Mouse (Mus musculus) kidney, postnatal 4 days (tissue): ENCODE measurements around the gene Zswim3.

ENCODE experiments used
- DNase-seq, 2 experiments: peaks; one replicate each; pipeline ENCODE4 v3.0.0; 2021; ENCODE audit warnings: mixed read lengths in 2 of 2

The Zswim3 gene

DNA sequence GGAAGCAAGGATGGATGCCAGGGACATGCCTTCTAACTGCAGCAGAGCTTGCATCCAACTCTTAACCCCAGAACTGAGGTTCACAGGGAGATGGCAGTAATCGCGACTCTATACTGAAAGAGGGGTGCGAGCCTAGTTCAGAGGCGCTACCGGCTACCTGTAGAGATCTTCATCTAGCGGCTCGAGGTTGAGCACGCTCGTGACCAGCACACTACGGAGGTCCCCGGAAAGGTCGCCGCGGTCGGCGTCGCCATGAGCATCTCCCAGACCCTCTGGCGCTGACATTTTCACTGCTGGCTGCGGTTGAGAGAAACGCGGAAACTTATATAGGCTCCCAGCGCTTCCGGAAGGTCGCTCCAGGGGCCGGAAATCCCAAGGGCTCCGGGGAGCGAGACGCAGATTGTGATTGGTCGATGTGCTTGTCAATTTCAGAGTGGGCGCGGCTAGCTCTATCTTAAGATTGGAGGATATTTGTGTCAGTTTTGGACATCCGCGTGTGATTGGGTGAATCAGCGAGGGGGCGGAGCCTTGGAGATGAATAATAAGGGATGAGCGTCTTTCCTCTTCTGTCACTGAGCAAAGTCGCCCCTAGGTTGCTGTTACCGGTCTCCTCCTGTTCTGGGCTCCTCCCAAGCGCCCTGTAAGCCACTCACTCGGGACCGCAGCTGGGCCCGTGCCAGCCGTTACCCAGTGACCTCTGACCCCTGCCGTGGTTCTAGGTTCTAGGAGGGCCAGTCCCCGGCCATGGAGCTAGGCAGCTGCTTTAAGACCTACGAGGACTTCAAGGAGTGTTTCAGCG, at the start of gene Zswim3, which contains the start of gene Acot8:
TSS of gene Zswim3 (plus strand) at position 566 of the 799 bp plus-strand sequence.
TSS of gene Acot8 (minus strand) at position 350 of the 799 bp plus-strand sequence.
- peak; percentile 97 to 98 for DNase-seq

GRCm38 (mm10) chr2:164757841-164758240, 47.1 kb upstream of the Zswim3 start:
- DNase-seq = no peak

DNA sequence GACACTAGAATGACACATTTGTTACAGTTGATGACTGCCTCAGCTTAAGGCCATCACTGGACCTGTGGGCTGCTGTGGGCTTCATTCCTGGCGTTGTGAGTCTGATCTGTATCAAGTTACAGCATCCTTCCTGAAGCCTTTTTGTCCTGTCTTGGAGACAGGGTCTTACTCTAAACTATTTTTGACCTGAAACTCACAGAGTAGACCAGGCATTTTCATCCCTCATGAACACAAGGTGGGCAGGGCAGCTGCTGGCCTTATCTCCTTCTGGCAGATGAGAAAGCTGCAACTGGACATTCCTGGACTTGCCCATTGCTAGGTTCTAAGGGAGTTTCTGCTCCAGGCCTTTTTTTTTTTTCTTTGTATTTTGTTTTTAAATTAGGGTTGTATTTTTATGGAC, 46.2 kb upstream of the Zswim3 start:
- no peak for DNase-seq

- no peak for DNase-seq
Observed at GRCm38 (mm10) chr2:164760059-164760833, 44.7 kb upstream of the Zswim3 start.

DNA sequence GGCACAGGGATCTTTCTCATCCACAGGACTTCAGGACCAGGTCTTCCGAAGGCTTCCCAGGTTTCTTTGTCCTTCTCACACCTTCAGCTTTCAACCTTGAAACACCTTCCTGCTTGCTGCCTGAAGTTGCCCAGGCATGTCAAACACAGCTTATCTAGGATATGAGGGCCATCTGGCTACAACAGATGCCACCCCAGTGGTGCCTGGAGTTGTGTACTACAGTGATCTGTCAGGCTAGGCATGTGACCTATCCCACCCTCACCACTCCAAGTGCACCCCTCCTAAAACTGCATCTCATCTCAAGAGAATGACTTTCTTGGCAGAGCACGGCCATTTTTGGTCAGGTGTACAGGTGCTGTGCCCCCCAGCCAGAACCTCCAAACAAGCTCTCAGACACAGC, 43.4 kb upstream of the Zswim3 start:
- DNase-seq = no peak

DNA sequence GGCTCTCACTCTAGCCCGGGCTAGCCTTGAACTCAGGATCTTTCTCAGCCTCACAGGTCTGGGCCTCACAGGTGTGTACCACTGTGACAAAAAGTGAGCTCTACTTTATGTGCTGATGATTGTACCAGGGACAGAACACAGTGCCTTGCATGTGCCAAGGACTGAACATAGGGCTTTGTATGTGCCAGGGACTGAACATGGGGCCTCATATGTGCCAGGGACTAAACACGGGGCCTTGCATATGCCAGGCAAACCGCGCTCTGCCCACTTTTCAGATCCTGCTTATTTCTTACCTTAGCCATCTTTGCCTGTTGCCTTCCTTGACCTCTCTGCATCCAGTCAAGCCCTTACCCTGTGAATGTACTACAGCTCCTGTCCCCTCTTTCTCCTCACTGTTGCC, 42.9 kb upstream of the Zswim3 start:
- DNase-seq = no peak

DNA sequence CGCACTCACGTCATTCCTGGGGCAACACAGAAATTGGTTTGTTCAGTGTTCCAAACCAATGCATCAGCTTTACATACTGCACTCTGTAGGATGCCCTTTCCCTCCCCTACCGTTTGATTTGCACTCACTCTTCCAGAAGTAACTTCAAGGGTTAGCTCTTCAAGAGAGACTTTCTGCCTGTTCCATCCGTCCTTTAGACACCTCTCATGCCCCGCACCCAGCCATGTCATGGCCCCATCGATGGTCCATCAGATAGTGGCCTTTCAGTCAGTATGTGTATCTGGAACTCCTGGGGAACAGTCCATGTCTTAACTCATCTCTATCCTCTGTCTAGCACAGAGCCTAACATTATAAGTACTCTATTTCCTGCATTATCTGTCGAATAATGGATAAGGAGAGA, 42.3 kb upstream of the Zswim3 start:
- DNase-seq = no peak

DNA sequence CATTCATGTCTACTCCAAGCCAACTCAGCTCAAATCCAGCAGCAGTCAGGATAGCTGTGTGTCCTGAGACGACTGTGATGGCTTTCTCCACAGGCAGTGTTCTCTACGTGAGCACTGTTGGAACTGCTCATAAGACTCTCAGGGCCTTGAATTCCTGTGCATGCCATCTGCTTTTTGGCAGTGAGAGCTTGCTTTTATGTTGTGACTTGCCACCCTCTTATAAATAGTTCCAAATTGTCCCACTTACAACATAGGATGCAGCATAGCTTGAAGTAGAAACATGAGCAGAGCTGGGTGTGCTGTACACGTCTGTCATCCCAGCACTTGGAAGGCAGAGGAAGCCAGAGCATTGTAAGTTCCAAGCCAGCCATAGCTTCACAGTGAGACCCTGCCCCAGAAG, 39.1 kb upstream of the Zswim3 start:
- DNase-seq = no peak

DNA sequence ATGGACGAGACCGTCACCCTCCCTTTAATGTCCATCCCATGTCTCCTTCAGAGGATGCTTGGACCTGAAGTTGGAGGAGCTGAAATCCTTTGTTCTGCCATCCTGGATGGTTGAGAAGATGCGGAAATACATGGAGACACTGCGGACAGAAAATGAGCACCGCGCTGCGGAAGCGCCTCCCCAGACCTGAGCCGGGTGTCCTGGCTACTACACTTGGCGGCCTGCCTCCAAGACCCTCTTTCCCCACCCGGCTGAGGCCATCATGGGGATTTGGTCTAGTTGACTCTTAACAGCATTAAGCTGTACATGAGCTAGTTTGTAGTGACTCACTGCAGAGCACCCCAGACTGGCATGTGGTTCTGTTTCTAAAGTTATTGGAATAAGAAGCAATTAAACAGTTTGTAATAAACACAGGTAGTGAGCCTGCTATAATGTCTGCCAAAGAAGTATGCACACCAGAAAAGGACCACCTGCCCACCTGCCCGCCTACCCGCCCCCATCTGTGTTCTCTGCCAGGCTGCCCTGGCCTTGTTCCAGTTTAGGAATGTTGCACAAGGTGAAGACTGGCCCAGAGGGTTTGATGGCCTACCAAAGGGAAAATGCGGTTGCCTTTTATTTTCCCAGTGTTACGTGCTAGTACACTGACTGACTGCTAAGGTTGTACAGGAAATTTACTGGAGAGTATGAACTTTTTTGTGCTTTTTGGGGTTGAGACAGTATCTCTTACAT, 36.9 kb upstream of the Zswim3 start:
- DNase-seq = peak in 1 of 2 experiments; percentile 24

GRCm38 (mm10) chr2:164769258-164770037, 35.5 kb upstream of the Zswim3 start, which contains the start of gene Ube2c:
TSS of gene Ube2c (plus strand) at chr2:164769898.
- DNase-seq = peak; percentile 98 to 99

- no peak for DNase-seq
Observed at GRCm38 (mm10) chr2:164770279-164770678, 34.6 kb upstream of the Zswim3 start.

- DNase-seq = no peak
Observed at GRCm38 (mm10) chr2:164771123-164771522, 33.8 kb upstream of the Zswim3 start.

DNA sequence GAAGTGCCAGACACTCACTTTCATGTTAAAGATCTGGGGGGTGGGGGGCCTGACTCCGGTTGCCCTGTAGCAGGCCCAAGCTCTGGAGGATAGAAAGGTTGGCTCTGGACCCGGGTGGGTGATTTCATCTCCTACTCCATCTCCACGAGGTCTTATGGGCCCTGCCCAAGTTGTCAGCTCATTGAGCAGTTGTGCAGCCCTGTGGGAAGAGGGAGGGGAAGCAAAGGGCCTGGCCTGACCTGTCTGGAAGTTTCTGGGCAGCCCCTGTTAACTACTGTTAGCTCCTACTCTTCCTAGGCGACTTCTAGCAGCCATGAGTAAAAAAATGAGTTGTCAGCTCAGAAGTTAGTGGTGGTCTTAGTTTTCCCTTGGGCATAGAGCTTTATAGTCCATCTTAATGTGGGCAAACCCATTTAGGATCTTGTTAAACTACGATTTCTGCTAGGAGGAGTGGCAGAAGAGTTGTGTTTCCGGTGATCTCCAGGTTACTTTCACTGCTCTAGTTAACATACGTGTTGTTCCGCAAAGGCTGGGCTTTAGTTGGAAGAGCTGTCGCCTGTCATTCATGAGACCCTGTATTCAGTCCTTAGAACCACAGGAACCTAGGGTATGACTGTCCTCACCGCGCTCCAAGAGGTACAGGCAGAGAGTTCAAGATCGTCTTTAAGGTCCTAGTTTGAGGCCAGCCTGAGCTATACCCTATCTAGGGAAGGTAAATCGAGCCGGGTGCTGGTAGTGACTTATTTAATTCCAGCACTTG, 31.5 kb upstream of the Zswim3 start:
- DNase-seq = no peak

DNA sequence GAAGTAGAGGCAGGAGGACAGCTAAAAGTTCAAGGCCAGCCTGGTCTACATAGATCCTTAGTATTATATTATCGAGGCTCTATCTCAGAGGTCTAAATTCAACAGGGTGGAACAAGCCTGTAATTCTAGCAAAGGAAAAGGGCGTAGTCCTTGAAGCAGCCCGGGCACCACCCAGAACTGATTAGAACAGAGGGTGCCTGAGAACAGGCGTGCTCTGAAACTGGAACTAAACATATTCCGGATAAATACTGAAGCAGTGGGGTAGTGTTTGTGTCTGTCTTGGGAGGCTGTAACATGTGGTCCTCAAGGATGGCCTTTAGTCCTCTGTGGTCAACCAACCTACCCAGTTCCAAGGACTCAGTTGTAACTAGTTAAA, 30.9 kb upstream of the Zswim3 start:
- DNase-seq = no peak

GRCm38 (mm10) chr2:164776130-164776529, 28.8 kb upstream of the Zswim3 start:
- no peak for DNase-seq

- DNase-seq = no peak
Observed at GRCm38 (mm10) chr2:164776801-164777200, 28.1 kb upstream of the Zswim3 start.

- DNase-seq = no peak
Observed at GRCm38 (mm10) chr2:164777246-164778014, 27.5 kb upstream of the Zswim3 start.

GRCm38 (mm10) chr2:164778015-164778287, 26.9 kb upstream of the Zswim3 start:
- no peak for DNase-seq

DNA sequence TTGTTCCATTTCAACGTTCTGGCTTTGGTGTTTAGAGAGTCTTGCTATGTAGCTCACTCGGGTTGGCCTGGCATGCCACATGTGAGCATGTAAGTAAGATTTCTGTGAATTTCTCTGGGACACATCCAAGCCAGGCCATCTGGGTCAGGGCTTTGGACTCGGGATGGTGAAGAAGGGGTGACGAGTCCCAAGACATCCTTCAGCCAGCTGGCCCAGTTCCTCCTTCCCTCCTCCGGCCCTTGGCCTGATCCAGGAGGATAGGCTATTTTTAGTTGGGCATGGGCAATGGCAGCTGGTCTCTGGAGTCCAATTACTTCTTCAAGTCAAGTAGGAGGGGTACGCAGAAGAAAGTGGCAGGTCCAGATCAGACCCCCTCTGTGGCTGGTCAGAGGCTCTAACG, 26.1 kb upstream of the Zswim3 start:
- no peak for DNase-seq

DNA sequence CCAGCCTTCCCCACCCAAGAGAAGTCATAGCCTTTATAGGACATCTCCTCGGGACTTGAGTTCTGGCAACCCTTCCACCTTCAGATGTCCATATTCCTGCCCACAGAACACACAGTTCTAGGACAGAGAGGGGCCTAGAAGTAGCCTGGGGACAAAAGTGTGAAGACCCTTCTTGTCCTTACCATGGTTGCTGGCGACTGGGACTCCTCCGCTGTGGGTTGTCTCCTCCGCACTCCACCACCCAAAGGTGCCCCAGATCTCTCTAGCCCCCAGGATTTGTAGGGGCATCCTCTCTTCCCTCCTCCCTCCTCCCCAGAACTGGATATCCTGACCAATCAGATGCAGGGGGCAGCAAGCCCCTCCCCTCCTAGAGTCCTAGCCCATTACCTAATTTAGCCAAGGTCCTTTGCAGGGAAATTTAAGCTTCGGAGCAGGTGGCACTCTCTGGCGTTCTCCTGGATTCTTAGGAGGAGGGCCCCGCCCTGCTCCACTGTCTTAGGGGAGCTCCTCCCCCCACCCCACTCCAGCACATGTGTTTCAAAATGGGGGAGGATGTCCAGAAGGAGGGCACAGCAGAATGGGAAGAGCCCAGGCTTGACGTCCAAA, 25.3 kb upstream of the Zswim3 start, which contains the start of gene Tnnc2:
TSS of gene Tnnc2 (minus strand) at position 487 of the 606 bp plus-strand sequence.
- no peak for DNase-seq

- no peak for DNase-seq
Observed at GRCm38 (mm10) chr2:164781876-164782275, 23.0 kb upstream of the Zswim3 start.
